Mouse (Mus musculus) brain, embryonic 14.5 days (tissue): ENCODE measurements around the gene Alkbh7. TPM values are rescaled to one million over a fixed set of nuclear protein-coding genes. Genes with fewer than 3 reads are reported as not detected.

Source experiments
- DNase-seq: peaks from one replicate; pipeline ENCODE4 v3.0.0-alpha.2; 2011; ENCODE audit warnings: low read depth
- CTCF ChIP-seq: fragments of 200-500 bp; IDR thresholded peaks from 2 replicates; pipeline ENCODE4 v1.5.1; 2012; ENCODE audit warnings: inconsistent platforms, mild to moderate bottlenecking, moderate library complexity, borderline replicate concordance; ENCODE audit not compliant: insufficient read depth, insufficient read length; ENCODE audit errors: extremely low read depth
- POLR2A ChIP-seq: fragments of 200-500 bp; IDR thresholded peaks from 2 replicates; pipeline ENCODE4 v1.6.1; 2012; ENCODE audit warnings: mild to moderate bottlenecking, inconsistent platforms, borderline replicate concordance; ENCODE audit not compliant: poor library complexity, insufficient read depth, insufficient read length, severe bottlenecking; ENCODE audit errors: extremely low read depth
- polyA plus RNA-seq: library from polyadenylated mRNA; depleted of rRNA; stranded (reverse); fragments of >200 nt; gene quantifications from 2 replicates; pipeline ENCODE4 v1.2.3, GENCODE M21; 2012; rRNA removed

Alkbh7 gene
- polyA plus RNA-seq, 1 experiment: 30.2 TPM

GRCm38 (mm10) chr17:57048816-57049215, 51.7 kb downstream of the Alkbh7 start:
- TF ChIP-seq CTCF (no peak), POLR2A (no peak)
- no peak for DNase-seq

Other genes starting within 250 kb of the Alkbh7 start
- gene Nrtn, start 239.8 kb upstream of the Alkbh7 start, polyA plus RNA-seq: 5.2 and 5.4 TPM in 2 replicates
- 139 and 198 TPM in 2 replicates for gene Dus3l, start 232.6 kb upstream of the Alkbh7 start, polyA plus RNA-seq
- 3.1 and 3.9 TPM in 2 replicates for gene Prr22, start 227.1 kb upstream of the Alkbh7 start, polyA plus RNA-seq
- gene Rfx2, start 166.3 kb upstream of the Alkbh7 start, polyA plus RNA-seq: 7.8 and 11.1 TPM in 2 replicates
- gene Acsbg2, start 122.9 kb upstream of the Alkbh7 start, polyA plus RNA-seq: not detected in 2 replicates
- 0.03 and 0.07 TPM in 2 replicates for gene 1700061G19Rik, start 121.9 kb upstream of the Alkbh7 start, polyA plus RNA-seq
- 149 and 153 TPM in 2 replicates for gene Mllt1, start 61.9 kb upstream of the Alkbh7 start, polyA plus RNA-seq
- gene Acer1, start 15.2 kb upstream of the Alkbh7 start, polyA plus RNA-seq: 0.18 TPM in 1 of 2 replicates, not detected in the other
- gene Clpp, start 7.0 kb upstream of the Alkbh7 start, polyA plus RNA-seq: 151 and 219 TPM in 2 replicates
- 0.28 and 0.33 TPM in 2 replicates for gene Pspn, start 2.7 kb downstream of the Alkbh7 start, polyA plus RNA-seq
- 57.1 and 64.6 TPM in 2 replicates for gene Gtf2f1, start 13.9 kb downstream of the Alkbh7 start, polyA plus RNA-seq
- 0.08 TPM in 1 of 2 replicates, not detected in the other for gene Gm17949, start 14.1 kb downstream of the Alkbh7 start, polyA plus RNA-seq
- 112 and 116 TPM in 2 replicates for gene Khsrp, start 34.2 kb downstream of the Alkbh7 start, polyA plus RNA-seq
- gene Slc25a41, start 44.3 kb downstream of the Alkbh7 start, polyA plus RNA-seq: 0.12 and 0.16 TPM in 2 replicates
- gene Crb3, start 61.8 kb downstream of the Alkbh7 start, polyA plus RNA-seq: 2.5 and 3.2 TPM in 2 replicates
- gene Slc25a23, start 62.5 kb downstream of the Alkbh7 start, polyA plus RNA-seq: 71.2 and 111 TPM in 2 replicates
- 5.4 and 6.3 TPM in 2 replicates for gene Dennd1c, start 81.2 kb downstream of the Alkbh7 start, polyA plus RNA-seq
- gene Tubb4a, start 90.4 kb downstream of the Alkbh7 start, polyA plus RNA-seq: 182 and 314 TPM in 2 replicates
- gene Tnfsf9, start 108.0 kb downstream of the Alkbh7 start, polyA plus RNA-seq: 7.1 and 8.8 TPM in 2 replicates
- gene Cd70, start 152.4 kb downstream of the Alkbh7 start, polyA plus RNA-seq: 0.55 and 0.82 TPM in 2 replicates
- 0.10 and 0.14 TPM in 2 replicates for gene Tnfsf14, start 196.8 kb downstream of the Alkbh7 start, polyA plus RNA-seq
- gene C3, start 230.8 kb downstream of the Alkbh7 start, polyA plus RNA-seq: 1.0 and 2.0 TPM in 2 replicates